Mouse (Mus musculus): ENCODE measurements at regions not wholly inside any gene's neighbourhood (a gene's known extent, or its start where the extent isn't known, plus 50 kb on each side); places are given as distances from the start of the nearest gene placed in this dataset.

DNA sequence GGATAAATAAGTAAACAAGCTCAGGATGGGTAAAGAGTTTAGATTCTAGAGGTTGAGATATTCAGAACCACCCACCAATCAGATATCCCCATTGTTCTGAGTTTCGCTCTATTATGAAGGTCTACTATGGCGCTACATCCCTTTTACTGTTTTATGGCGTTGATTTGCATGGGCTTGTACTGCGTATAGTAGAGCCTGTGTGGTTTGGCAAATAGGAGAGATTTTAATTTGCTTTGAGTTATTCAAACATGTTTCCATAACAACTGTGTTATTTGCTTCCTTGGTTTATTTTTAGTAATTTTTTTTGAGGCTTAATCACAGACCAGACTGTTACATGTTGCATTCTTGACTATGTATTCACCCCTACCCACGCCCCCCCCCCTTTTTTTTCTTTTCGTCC is 284.6 kb upstream of the Ptger4 start:
- no peaks in the 10 kb centered on the region for H3K4me1 ChIP-seq (ENCODE audit: control insufficient read depth, insufficient read depth, low read length)
- H3K27ac ChIP-seq (ENCODE audit: insufficient read depth, low read length): no peak overlapping the region
- no peaks in the 10 kb centered on the region for H3K9me3 ChIP-seq (replicated peaks; ENCODE audit: control insufficient read depth, insufficient read depth, low read length, poor library complexity, severe bottlenecking)
- H3K4me3 ChIP-seq (ENCODE audit: low read depth, low read length): no peak overlapping the region
- H3K36me3 ChIP-seq (ENCODE audit: control insufficient read depth, insufficient read depth, low read length, poor library complexity, severe bottlenecking): no peaks in the 10 kb centered on the region
- no peaks in the 10 kb centered on the region for H3K27me3 ChIP-seq (ENCODE audit: control insufficient read depth, insufficient read depth, low read length, poor library complexity, severe bottlenecking)
- TF ChIP-seq EP300 (IDR thresholded peaks at IDR 0.05; ENCODE audit: insufficient read depth, low read depth, low read length) (no peak), POLR2A (IDR thresholded peaks at IDR 0.05; ENCODE audit: insufficient read depth, low read length) (no peak), CTCF (IDR thresholded peaks at IDR 0.05; ENCODE audit: low read depth, low read length) (no peak)
- no peak overlapping the region for H3K9ac ChIP-seq (ENCODE audit: low read depth, poor library complexity, severe bottlenecking)

DNA sequence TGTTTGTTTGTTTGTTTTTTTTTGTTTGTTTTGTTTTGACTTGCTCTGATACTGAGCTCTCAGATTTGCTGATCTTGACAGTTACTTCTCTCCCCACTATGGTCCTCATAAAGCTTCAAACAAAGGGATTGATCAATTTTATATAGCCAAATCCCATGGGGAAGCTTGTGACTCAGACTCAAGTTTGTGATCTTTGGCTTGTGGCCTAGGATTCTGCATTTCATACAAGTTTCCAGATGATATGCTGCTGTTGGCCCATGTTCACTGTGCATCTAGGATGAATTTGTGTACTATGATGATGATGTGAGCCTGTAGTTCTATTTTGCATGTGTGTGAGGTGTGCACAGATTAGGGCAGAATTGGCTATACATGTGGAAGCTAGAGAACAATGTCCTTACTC is 289.7 kb upstream of the Ptger4 start:
- no peak overlapping the region for H3K9ac ChIP-seq (ENCODE audit: low read depth, poor library complexity, severe bottlenecking)
- H3K9me3 ChIP-seq (replicated peaks; ENCODE audit: control insufficient read depth, insufficient read depth, low read length, poor library complexity, severe bottlenecking): no peaks in the 10 kb centered on the region
- no peaks in the 10 kb centered on the region for H3K27me3 ChIP-seq (ENCODE audit: control insufficient read depth, insufficient read depth, low read length, poor library complexity, severe bottlenecking)
- no peaks in the 10 kb centered on the region for H3K36me3 ChIP-seq (ENCODE audit: control insufficient read depth, insufficient read depth, low read length, poor library complexity, severe bottlenecking)
- TF ChIP-seq POLR2A (IDR thresholded peaks at IDR 0.05; ENCODE audit: insufficient read depth, low read length) (no peak), CTCF (IDR thresholded peaks at IDR 0.05; ENCODE audit: low read depth, low read length) (no peak), EP300 (IDR thresholded peaks at IDR 0.05; ENCODE audit: insufficient read depth, low read depth, low read length) (no peak)
- no peak overlapping the region for H3K27ac ChIP-seq (ENCODE audit: insufficient read depth, low read length)
- no peak overlapping the region for H3K4me3 ChIP-seq (ENCODE audit: low read depth, low read length)
- no peaks in the 10 kb centered on the region for H3K4me1 ChIP-seq (ENCODE audit: control insufficient read depth, insufficient read depth, low read length)

DNA sequence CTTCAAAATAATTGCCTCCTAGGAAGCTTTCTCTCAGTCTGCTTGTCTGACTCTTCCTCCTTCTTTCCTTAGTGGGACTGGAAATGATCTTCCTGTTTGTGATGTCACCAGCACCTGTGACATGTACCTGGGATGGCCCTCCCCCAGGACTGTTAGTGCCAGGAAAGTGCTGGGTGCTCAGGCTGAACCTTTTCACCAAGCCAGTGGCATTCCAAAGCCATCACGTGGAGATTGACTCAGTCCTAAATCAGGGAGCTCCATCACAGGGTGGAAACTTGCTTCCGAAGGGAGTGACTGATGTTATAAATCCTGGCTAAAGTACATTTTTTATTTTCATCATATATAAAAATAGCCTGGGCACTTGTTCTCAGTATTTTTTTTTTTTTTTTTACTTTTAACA is 293.4 kb upstream of the Ptger4 start:
- TF ChIP-seq EP300 (IDR thresholded peaks at IDR 0.05; ENCODE audit: insufficient read depth, low read depth, low read length): no peak
- no peak for TF ChIP-seq POLR2A (IDR thresholded peaks at IDR 0.05; ENCODE audit: insufficient read depth, low read length)
- TF ChIP-seq CTCF (IDR thresholded peaks at IDR 0.05; ENCODE audit: low read depth, low read length): no peak
- Histone ChIP-seq H3K9me3 (replicated peaks; ENCODE audit: control insufficient read depth, insufficient read depth, low read length, poor library complexity, severe bottlenecking) (no peaks in the 10 kb centered on the region), H3K9ac (ENCODE audit: low read depth, poor library complexity, severe bottlenecking) (no peak overlapping the region), H3K27me3 (ENCODE audit: control insufficient read depth, insufficient read depth, low read length, poor library complexity, severe bottlenecking) (no peaks in the 10 kb centered on the region), H3K36me3 (ENCODE audit: control insufficient read depth, insufficient read depth, low read length, poor library complexity, severe bottlenecking) (no peaks in the 10 kb centered on the region), H3K4me3 (ENCODE audit: low read depth, low read length) (no peak overlapping the region), H3K4me1 (ENCODE audit: control insufficient read depth, insufficient read depth, low read length) (no peaks in the 10 kb centered on the region), H3K27ac (ENCODE audit: insufficient read depth, low read length) (no peak overlapping the region)

DNA sequence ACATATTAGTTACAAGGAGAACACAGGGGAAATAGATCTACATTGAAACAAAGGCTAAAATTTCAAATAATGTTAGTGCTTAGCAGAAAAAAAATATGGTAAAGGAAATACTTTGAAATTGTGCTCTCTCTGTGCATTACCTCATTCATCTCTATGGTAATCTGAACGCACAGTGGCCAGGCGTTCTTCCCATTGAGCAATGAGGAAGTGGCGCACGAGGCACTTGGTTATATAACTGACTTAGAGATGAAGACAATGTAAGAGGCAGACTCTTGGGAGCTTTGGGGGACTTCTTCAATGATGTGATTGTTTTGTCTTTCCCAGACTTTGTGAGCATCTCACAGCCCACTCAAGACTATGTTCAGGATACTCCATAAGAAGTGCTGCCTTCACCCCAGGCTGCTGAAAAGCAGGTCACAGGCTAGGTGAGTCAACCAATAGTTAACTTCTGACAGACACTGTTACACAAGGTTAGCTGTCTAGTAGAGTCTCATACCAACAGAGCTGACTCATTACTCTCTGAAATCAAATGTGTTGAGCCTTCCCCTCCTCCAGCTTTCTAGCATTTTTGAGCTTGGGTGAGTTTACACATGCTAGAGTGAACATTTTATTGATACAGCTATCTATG is 295.4 kb upstream of the Ptger4 start:
- no peak overlapping the region for H3K4me3 ChIP-seq (ENCODE audit: low read depth, low read length)
- no peak overlapping the region for H3K27ac ChIP-seq (ENCODE audit: insufficient read depth, low read length)
- no peak overlapping the region for H3K9ac ChIP-seq (ENCODE audit: low read depth, poor library complexity, severe bottlenecking)
- TF ChIP-seq EP300 (IDR thresholded peaks at IDR 0.05; ENCODE audit: insufficient read depth, low read depth, low read length) (no peak), POLR2A (IDR thresholded peaks at IDR 0.05; ENCODE audit: insufficient read depth, low read length) (no peak), CTCF (IDR thresholded peaks at IDR 0.05; ENCODE audit: low read depth, low read length) (no peak)
- H3K27me3 ChIP-seq (ENCODE audit: control insufficient read depth, insufficient read depth, low read length, poor library complexity, severe bottlenecking): no peaks in the 10 kb centered on the region
- no peaks in the 10 kb centered on the region for H3K4me1 ChIP-seq (ENCODE audit: control insufficient read depth, insufficient read depth, low read length)
- no peaks in the 10 kb centered on the region for H3K36me3 ChIP-seq (ENCODE audit: control insufficient read depth, insufficient read depth, low read length, poor library complexity, severe bottlenecking)
- no peaks in the 10 kb centered on the region for H3K9me3 ChIP-seq (replicated peaks; ENCODE audit: control insufficient read depth, insufficient read depth, low read length, poor library complexity, severe bottlenecking)

DNA sequence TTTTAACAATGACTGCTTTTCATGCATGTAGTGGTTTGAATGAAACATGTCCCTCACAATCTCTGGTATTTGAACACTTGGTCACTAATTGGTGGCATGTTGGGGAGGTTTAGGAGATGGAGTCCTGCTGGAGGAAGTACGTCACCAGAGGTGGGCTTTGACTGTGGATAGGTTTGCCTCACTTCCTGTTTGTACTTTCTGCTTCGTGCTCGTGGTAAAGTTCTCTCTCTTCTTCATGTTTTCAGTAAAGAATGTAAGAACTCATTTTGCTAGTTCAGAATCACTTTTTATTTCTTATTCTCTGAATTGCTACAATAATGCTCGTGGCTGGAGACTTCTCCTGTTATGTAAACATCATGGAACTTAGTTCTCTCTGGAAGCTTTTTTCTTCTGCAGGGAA is 310.5 kb upstream of the Ptger4 start:
- TF ChIP-seq CTCF (IDR thresholded peaks at IDR 0.05; ENCODE audit: low read depth, low read length) (no peak), POLR2A (IDR thresholded peaks at IDR 0.05; ENCODE audit: insufficient read depth, low read length) (no peak), EP300 (IDR thresholded peaks at IDR 0.05; ENCODE audit: insufficient read depth, low read depth, low read length) (no peak)

DNA sequence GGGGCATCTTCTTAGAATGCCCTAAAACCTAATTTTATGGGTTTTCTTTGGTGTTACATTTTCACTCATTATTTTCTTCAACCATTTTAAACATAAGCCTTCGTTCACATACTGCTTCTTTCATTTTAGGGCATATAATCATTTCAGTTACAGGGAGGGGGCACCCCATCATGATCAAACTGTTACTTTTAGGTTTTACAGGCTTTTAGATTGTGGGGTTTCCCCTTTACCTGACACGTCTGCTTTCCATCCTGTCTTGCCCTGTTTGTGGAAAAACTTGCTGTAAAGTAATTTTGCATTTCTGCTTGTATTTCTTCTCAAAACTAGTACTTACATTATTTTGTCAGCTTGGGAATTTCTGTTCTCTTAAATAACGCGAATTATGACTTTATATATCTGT is 310.9 kb upstream of the Ptger4 start:
- no peaks in the 10 kb centered on the region for H3K4me1 ChIP-seq (ENCODE audit: control insufficient read depth, insufficient read depth, low read length)
- no peak overlapping the region for H3K4me3 ChIP-seq (ENCODE audit: low read depth, low read length)
- no peaks in the 10 kb centered on the region for H3K9me3 ChIP-seq (replicated peaks; ENCODE audit: control insufficient read depth, insufficient read depth, low read length, poor library complexity, severe bottlenecking)
- H3K9ac ChIP-seq (ENCODE audit: low read depth, poor library complexity, severe bottlenecking): no peak overlapping the region
- no peak overlapping the region for H3K27ac ChIP-seq (ENCODE audit: insufficient read depth, low read length)
- TF ChIP-seq POLR2A (IDR thresholded peaks at IDR 0.05; ENCODE audit: insufficient read depth, low read length) (no peak), CTCF (IDR thresholded peaks at IDR 0.05; ENCODE audit: low read depth, low read length) (no peak), EP300 (IDR thresholded peaks at IDR 0.05; ENCODE audit: insufficient read depth, low read depth, low read length) (no peak)
- H3K27me3 ChIP-seq (ENCODE audit: control insufficient read depth, insufficient read depth, low read length, poor library complexity, severe bottlenecking): no peaks in the 10 kb centered on the region
- H3K36me3 ChIP-seq (ENCODE audit: control insufficient read depth, insufficient read depth, low read length, poor library complexity, severe bottlenecking): no peaks in the 10 kb centered on the region

More for the DNA sequence above, 310.5 kb upstream of the Ptger4 start:
- Histone ChIP-seq H3K9ac (ENCODE audit: low read depth, poor library complexity, severe bottlenecking) (no peak overlapping the region), H3K4me1 (ENCODE audit: control insufficient read depth, insufficient read depth, low read length) (no peaks in the 10 kb centered on the region), H3K27me3 (ENCODE audit: control insufficient read depth, insufficient read depth, low read length, poor library complexity, severe bottlenecking) (no peaks in the 10 kb centered on the region), H3K4me3 (ENCODE audit: low read depth, low read length) (no peak overlapping the region), H3K27ac (ENCODE audit: insufficient read depth, low read length) (no peak overlapping the region), H3K36me3 (ENCODE audit: control insufficient read depth, insufficient read depth, low read length, poor library complexity, severe bottlenecking) (no peaks in the 10 kb centered on the region), H3K9me3 (replicated peaks; ENCODE audit: control insufficient read depth, insufficient read depth, low read length, poor library complexity, severe bottlenecking) (no peaks in the 10 kb centered on the region)
